Mouse (Mus musculus): ENCODE data around the gene Loxl4. TPM values are rescaled to one million over a fixed set of nuclear protein-coding genes. Genes with fewer than 3 reads are reported as not detected.

Loxl4 gene
- under 1 TPM; 0.39 to 0.47 TPM for polyA plus RNA-seq (2017; shearing (Covaris generic))

DNA sequence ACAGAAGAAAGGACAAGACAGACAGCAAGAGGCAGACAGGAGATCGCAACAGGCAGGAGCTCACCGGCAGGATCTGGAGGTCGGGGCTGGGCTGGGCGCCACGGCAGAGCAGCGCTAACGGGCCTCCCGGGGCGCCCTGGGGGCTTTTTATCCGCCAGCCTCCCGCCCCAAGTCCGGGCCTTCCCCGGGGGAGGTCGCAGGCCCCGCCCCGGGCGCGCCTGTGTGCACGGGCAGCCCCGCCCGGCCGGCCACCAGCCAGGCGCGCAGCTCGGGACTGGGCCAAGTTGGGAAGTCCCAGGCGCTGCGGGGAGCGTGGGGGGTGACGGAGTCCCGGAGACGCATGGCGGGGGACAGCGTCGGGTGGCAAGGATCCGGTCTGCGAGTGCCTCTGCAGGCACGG, at the start of gene Loxl4:
Gene Loxl4 (minus strand): TSS at position 160 of the 400 bp plus-strand sequence.
- no peak for ATAC-seq

DNA sequence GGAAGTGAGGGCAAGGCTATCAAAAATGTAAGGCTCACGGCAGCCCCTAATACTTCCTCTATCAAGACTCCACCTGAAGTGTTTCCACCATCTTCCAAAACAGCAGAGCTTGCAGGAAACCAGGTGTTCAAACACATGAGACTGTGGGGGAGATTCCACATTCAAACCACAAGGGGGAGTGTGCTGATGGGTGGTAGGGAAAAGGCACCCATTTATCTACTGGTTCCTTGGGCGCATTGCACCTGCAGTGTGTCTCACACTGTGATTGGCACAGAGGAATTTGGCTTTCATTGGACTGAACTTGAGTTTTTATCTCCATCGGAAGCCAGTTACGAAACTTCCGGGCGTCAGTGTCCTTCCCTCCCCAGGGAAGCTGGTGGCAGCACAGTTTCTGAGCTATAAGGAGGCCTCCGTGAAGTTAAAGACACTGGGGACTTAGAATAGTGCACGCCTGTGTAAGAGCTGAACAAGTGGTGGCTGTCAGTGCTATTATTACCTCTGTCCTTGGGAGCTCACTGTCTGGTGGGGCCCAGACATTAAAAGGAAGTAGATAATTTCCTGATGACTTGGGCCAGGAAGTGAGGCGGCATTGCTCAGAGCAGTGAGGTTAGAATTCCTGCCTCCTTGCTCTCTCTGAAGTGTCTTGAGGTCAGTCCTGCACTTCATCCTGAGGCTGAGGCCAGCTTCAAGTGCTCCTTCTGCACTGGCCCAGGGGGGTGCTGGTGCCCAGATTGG, 49.0 kb upstream of the Loxl4 start:
- no peak for ATAC-seq

DNA sequence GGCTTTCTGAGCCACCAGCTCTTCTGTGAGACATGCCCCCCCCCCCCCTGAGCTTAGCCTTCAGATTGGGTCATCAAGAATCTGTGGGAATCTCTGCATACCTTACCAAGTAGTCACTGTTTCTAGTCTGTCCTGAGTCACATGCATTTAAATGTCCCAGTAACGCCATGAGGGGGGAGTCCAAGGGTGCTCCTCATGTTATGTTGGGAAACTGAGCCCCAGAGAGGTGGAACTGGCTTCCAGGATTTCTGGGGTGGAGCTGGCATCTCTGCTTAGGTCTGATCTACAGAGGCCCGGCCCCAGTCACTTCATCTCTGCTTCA, 47.6 kb upstream of the Loxl4 start:
- ATAC-seq = no peak

DNA sequence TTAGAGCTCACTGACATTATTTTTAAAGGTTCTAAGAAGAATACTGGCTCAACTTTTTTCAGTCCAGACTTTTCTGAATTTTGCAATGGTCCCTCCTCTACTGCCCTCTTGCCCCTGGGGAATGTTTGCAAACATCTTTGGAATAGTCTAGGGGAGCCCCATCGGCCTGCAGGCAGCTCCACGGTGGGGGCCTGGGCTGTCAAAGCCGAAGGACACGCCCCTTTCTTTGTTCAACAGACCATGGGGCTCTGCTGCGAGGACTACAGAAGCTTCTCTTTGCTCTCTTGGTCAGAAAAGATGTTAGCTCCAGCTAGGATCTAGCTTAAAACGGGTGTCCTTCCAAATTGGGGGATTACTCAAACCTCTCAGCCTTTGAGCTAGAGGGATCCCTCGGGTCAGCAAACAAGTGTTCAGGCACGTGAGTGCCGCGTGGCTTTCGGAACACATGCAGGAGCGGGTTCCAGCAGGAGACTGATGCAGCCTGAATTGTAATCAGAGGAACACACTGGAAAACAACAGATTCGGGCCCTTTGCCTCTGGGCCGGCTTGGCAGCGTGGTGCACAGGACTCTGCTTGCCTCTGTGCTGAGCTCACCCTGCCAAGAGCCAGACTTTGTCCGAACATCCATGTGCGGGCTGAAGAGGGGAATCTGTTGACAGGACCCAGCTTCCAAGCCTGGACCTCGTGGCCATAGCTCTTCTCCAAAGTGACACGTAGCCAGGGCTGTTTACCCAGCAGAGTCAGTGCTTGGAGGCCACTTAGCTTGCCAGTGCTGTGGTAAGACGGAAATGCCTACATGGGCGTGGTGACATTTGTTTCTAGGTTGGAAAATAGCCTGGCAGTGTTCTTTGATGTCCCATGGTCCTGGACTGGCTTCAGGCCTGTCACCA, 47.0 kb upstream of the Loxl4 start:
- ATAC-seq = no peak

DNA sequence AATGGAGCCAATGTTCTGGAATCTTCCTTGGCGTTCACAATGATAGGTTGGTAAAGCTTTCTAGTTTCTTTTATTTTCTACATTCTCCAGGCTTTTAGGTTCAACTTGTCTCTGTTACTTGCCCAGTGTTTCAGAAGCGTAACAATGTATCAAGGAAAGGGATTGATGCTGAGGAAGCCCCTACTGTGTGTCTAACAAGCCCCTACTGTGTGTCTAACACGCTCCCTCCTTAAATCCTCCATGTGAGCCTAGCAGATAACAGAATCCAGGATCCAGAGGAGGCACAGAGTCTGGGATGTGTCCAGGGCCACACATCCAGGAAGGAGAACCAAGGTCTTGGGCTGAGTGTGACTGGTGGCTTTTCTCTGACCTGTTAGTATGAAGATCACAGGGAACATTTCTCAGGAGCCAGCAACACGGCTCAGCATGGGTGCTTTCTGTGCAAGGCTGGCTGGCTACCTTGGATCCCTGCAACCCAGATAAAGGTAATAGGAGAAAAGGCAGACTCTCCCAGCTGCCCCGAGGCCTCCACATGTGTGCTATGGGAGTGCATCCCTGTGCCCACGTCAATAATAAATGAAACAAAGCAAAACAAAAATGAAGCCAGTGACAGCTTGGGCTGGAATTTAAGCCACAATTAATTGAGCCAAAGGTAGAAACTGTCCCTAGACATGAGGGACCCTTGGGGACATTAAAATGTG, 46.0 kb upstream of the Loxl4 start:
- ATAC-seq = no peak

DNA sequence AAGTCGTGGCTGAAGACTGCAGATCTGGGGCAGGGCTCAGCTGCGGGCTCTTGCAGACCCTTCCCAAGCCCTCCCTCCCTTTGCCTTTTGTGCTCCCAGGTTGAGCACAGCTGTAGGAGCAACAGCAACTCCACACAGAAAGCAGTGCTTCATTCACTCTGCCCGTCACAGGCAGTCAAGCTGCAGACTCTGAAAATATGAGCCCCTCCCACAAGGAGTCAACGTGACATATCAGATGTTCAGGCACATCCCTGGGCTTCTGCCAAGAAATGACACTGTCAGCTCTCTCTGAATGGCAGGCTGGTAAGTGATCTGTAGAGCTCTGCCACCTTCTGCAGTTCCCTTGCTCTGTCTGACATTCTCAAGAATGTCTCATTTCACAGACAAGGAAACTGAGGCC, 45.2 kb upstream of the Loxl4 start:
- no peak for ATAC-seq

DNA sequence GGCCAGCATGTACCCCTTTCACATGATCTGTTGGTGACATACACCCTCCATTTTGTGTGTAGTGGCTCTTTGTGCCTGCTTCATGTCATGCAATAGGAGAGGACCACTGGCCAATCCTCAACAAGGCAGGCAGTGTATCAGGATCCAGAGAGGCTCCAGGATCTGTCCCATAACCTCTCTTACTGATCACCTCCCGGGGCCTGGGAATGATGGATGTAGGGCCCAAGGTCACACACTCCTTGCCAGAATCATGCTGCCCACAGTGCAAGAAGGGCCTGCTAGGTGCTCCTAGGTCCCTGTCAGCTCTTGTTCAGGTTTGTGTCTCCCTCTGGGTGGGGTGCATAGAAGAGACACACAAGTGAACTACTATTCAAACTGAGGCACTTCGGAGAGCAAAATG, 44.7 kb upstream of the Loxl4 start:
- ATAC-seq = no peak

DNA sequence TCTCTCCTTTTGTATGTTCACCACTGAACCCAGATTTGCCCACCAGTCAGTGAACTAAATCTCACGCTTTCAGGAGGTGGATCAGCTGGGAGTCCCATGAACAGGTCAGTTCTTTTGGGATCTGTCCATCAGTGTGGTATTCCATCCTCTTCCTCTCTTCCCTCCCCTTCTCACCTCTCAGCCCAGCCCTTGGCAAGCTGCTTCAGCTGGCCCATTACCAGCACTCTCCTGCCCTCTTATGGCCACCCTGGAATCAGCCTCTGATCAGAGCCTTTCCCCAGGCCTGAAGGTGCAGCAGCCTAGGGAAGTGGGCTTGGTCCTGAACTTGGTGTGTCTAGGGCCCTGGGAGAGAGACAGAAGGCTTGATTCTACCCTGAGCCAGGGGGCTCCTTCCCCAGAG, 42.4 kb upstream of the Loxl4 start:
- ATAC-seq = no peak

- ATAC-seq = no peak
Measured at GRCm38 (mm10) chr19:42653091-42653490, 40.5 kb upstream of the Loxl4 start.

GRCm38 (mm10) chr19:42652425-42652824, 39.8 kb upstream of the Loxl4 start:
- no peak for ATAC-seq

- no peak for ATAC-seq
Measured at GRCm38 (mm10) chr19:42640211-42640610, 27.6 kb upstream of the Loxl4 start.

GRCm38 (mm10) chr19:42639544-42639943, 26.9 kb upstream of the Loxl4 start:
- no peak for ATAC-seq

GRCm38 (mm10) chr19:42638604-42639481, 26.2 kb upstream of the Loxl4 start:
- ATAC-seq = no peak

GRCm38 (mm10) chr19:42636631-42637030, 24.0 kb upstream of the Loxl4 start:
- no peak for ATAC-seq

DNA sequence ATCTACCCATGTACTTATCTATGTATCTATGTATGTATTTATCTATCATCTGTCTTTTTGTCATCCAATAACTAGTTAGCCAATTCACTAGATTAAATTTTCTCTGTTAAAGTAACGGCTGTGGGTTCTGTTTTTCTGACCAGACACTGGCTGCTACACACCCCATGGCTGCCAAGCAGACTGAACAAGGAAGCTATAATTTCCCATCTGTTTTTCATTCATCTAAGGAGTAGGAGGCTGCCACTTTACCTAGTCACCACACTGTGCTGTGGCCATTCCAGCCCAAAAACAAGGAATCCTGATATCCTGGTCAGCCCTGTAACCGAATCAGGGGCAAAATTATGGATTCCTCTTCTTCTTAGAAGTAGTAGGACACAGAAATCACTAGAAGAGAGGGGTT, 21.0 kb upstream of the Loxl4 start:
- ATAC-seq = no peak

GRCm38 (mm10) chr19:42632301-42632700, 19.7 kb upstream of the Loxl4 start:
- no peak for ATAC-seq

GRCm38 (mm10) chr19:42631541-42631961, 18.9 kb upstream of the Loxl4 start:
- no peak for ATAC-seq

DNA sequence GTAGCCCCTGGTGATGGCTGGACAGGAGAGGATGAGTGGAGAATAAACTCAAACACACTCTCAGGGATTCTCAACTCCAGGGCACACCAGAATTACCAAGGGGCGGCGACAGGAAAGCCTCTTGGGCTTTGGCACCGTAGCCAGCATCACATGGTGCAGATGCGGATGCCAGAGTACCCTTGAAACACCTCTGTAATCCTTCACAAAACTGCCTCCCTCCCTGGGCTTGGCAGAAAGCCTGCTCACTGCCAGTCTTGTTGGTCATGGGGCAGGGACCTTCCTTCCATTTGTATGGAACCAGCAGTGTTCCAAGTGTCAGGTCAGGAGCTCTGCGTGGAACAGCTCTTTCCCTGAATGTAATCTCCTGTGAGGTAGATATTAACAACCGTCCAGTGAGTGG, 15.5 kb upstream of the Loxl4 start:
- ATAC-seq = no peak

DNA sequence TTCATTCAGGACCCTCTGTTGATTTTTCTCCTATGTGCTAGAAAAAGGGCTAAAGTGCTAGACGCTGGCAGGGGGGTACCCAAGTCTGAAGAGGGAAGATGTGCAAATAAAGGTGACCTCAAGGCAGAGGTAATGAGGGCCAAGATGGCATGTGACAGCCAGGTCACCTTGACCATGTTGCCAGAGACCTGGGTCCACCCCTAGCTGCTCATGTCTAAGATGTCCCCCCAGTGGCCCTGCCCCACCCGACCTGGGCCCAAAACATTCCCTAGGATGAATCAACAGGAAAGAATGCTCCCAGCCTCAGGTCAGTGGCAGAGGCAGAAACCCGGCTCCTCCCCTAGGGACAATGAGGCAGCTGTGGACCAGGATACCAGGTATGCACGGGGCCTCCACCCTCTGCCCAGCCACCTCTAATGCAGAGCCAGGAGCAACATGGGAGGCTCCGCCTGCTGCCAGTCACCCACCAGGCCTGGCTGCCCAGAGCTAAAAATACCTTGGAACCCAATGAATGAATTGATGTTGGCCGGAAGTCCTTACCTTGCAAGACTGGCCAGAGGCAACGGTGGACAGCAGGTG, 1.1 kb upstream of the Loxl4 start:
- ATAC-seq = no peak

GRCm38 (mm10) chr19:42613116-42613515, 503 bp upstream of the Loxl4 start:
- ATAC-seq = no peak

DNA sequence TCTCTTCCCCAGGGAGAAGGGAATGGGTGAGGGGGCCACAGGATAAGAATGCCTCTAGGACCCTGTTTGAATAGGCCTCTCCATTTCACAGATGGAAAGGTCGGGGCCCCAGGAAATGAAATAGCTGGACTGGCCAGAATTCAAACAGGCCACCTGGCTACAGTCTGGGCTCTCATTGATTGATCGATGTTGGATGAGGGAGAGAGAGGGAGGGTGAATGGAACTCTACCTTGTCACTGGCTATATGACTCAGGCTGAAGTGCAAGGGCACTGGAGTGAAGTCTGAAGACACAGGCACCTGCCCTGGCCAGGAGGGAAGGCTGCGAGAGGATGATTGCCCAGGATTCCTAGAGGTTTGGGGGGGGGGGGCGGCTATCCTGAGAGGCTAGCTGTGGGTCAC, 867 bp downstream of the Loxl4 start:
- no peak for ATAC-seq

DNA sequence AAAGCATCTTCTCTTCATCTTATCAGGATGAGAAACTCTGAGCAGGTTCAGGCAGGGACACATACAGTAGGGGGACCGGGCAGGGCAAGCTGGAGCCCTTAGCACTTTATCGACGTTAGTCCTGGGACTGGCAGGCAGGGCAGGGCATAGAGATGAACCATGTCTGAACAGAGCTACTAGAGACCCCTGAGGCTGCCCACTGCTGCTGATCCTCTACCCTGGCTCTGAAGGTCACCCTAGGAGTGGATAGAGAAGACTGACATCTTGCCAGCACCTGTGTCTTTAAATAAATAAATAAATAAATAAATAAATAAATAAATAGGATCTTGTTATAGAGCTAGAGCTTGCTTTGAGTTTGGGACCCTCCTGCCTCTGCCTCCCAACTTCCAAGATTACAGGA, 2.9 kb downstream of the Loxl4 start:
- no peak for ATAC-seq
